Mouse (Mus musculus): Measurements from ENCODE around the gene Sptbn4.

- no peak for TF ChIP-seq CTCF (conservative IDR thresholded peaks at IDR 0.05; ENCODE audit: insufficient read depth, insufficient read length, low read depth, low read length)
- TF ChIP-seq POLR2A (IDR thresholded peaks at IDR 0.05; ENCODE audit: low read depth, low read length): no peak
Measured at GRCm38 (mm10) chr7:27486102-27486769, 38.8 kb upstream of the Sptbn4 start.
